Mouse (Mus musculus) lung, postnatal 0 days (tissue): Measurements from ENCODE around the gene Kcnh1.

Experiments used
- CTCF ChIP-seq: IDR thresholded peaks from 2 replicates; pipeline ENCODE4 v1.5.1; 2016; ENCODE audit warnings: antibody characterized with exemption, mild to moderate bottlenecking
- EP300 ChIP-seq: IDR thresholded peaks from 2 replicates; pipeline ENCODE4 v1.6.1; 2016; ENCODE audit warnings: antibody characterized with exemption, mild to moderate bottlenecking, control low read depth

- TF ChIP-seq CTCF (no peak), EP300 (no peak)
Observed at GRCm38 (mm10) chr1:192300417-192300816, 109.8 kb downstream of the Kcnh1 start.
